Mouse (Mus musculus): ENCODE measurements around the gene Adamts1. TPM values are rescaled to one million over a fixed set of nuclear protein-coding genes. Genes with fewer than 3 reads are reported as not detected.
A peak's percentile ranks its signal among the peaks of the same experiment; 100 is the strongest.

The Adamts1 gene
- polyA plus RNA-seq, 1 experiment, result 8.1 TPM

DNA sequence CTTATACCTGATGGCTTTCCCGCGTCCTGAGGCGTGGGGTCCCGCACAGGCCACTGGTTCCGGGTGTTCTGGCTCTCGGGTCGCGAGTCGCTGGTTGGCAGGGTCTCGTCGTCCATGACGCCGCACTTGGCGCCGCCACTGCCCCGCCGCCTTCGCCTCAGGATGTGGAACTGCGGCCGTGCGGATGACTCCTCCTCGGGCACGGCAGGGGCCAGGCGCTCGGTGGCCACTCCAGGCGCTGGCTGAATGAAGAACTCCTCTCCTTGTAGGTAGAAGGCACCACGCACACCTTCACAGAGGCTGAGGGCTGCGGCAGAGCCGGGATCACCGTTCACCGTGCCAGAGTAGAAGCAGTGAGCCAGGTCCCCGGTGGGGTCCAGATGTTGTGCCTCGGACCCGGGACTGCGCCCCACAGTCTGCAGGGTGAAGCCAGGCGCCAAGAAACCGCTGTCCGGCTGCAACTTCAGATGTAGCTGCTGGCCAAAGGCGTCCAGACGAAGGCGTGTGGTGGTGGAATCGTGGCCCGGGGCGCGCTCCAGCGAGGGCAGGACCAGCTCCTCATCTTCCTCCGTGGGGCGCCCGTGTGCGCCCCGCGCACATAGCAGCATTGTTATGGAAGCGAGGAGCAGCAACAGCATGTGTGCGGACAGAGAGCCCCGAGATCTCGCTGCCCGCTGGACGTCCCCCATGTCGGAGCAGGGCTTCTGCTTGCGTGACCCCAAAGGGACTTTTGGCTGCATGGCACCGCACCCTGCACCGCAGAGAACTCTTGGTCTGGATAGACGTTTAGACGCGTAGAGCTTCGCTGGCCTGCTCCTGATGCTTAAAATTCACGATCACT lies 722 bp downstream of the Adamts1 start:
- H3K27ac ChIP-seq (ENCODE audit: insufficient read depth, low read length), result peak overlapping the region; percentile 45
- no peaks in the 10 kb centered on the region for H3K4me1 ChIP-seq (ENCODE audit: control insufficient read depth, insufficient read depth, low read length)
- H3K4me3 ChIP-seq (ENCODE audit: insufficient read depth, low read length), result peak overlapping the region; percentile 59
- TF ChIP-seq CTCF (IDR thresholded peaks at IDR 0.05; ENCODE audit: extremely low read depth, insufficient read depth, low read length), result no peak
- TF ChIP-seq POLR2A (IDR thresholded peaks at IDR 0.05; ENCODE audit: extremely low read depth, insufficient read depth, low read length), result no peak

DNA sequence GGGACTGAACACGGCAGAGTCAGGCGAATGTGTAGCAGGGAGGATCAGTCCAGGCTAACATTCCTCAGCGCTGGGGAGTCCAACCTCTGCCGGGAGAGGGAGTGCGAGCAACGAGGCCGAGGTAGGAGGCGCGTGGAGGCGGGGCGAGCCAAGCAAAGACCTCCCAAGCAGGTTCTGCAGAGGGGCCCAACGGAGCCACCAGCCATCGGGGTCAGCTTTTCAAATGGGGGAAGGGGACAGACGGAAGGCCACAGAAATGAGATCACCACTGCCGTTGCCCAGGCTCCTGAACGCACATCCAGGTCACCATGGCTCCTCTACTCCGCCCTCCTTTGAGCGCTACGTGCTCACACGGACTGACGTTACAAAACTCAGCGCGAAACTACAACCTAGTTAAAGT lies 1.7 kb downstream of the Adamts1 start:
- peak; percentile 77 for TF ChIP-seq POLR2A (IDR thresholded peaks at IDR 0.05; ENCODE audit: extremely low read depth, insufficient read depth, low read length)
- peak; percentile 39 for TF ChIP-seq CTCF (IDR thresholded peaks at IDR 0.05; ENCODE audit: extremely low read depth, insufficient read depth, low read length)
- Histone ChIP-seq H3K4me1 (ENCODE audit: control insufficient read depth, insufficient read depth, low read length) (no peaks in the 10 kb centered on the region), H3K27ac (ENCODE audit: insufficient read depth, low read length) (0 out of 2 replicates have a peak overlapping the region, but pooled peaks have one; percentile 49), H3K4me3 (ENCODE audit: insufficient read depth, low read length) (peak overlapping the region; percentile 59)

DNA sequence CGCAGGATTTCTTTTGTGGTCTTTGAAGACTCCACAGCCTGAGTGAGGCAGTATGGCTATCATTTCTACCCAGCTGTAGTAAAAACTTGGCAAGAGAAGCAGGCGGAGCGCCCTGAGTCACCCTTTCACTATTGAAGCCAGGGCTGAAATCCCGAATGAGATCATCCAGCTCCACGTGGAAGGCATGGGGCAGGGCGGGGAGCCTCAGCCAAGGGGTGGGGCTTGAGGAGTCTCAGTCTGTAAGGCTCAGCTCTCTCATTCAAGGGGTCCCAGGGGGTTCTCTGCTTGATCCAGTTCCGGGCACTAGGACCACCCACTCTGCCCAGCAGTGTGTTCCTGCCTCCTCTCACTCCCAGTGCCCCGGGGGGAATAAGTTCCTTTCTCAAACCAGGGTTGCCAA lies 2.2 kb downstream of the Adamts1 start:
- no peak overlapping the region for H3K27ac ChIP-seq (ENCODE audit: insufficient read depth, low read length)
- TF ChIP-seq POLR2A (IDR thresholded peaks at IDR 0.05; ENCODE audit: extremely low read depth, insufficient read depth, low read length) (no peak), CTCF (IDR thresholded peaks at IDR 0.05; ENCODE audit: extremely low read depth, insufficient read depth, low read length) (no peak)

DNA sequence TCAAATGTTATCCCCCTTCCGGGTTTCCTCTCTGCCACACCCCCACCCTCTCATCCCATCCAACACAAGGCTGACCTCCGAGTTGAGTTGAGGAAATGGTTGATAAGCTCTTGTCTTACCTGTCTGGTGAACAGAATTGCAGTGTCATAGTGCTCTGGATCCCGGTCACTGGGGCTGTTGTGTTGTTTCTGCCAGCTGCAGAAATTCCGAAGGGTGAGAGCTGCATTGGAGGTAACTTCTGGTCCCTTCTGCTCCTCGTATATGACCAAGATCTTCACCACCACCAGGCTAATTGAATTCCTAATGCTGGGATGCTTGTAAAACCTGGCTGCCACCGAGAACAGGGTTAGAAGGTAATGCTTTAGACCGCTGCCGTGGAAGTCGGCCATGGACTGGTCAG lies 2.9 kb downstream of the Adamts1 start:
- no peak overlapping the region for H3K4me3 ChIP-seq (ENCODE audit: insufficient read depth, low read length)
- TF ChIP-seq CTCF (IDR thresholded peaks at IDR 0.05; ENCODE audit: extremely low read depth, insufficient read depth, low read length), result no peak
- TF ChIP-seq POLR2A (IDR thresholded peaks at IDR 0.05; ENCODE audit: extremely low read depth, insufficient read depth, low read length), result no peak
- no peaks in the 10 kb centered on the region for H3K4me1 ChIP-seq (ENCODE audit: control insufficient read depth, insufficient read depth, low read length)
- no peak overlapping the region for H3K27ac ChIP-seq (ENCODE audit: insufficient read depth, low read length)

More for the DNA sequence above, 2.2 kb downstream of the Adamts1 start:
- Histone ChIP-seq H3K4me1 (ENCODE audit: control insufficient read depth, insufficient read depth, low read length) (no peaks in the 10 kb centered on the region), H3K4me3 (ENCODE audit: insufficient read depth, low read length) (peak overlapping the region; percentile 59)

DNA sequence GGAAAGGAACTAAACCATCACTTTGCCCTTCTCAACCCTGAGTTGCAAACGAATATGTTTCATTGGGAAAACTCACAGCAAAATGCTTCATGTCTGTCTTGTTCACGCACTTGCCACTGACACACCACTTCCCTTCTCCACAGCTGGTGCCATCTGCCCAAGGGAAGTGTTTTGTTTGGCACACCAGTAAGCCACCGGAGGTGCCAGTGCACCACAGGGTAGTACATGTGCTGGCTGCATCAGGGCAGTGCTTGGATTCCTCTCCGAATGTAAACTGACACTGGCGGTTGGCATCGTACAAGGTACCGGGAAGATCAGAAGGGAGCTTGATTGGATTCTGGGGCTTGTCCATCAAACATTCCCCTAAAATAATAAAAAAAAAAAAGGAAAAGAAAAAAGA lies 4.6 kb downstream of the Adamts1 start:
- H3K4me1 ChIP-seq (ENCODE audit: control insufficient read depth, insufficient read depth, low read length), result no peaks in the 10 kb centered on the region
- no peak for TF ChIP-seq CTCF (IDR thresholded peaks at IDR 0.05; ENCODE audit: extremely low read depth, insufficient read depth, low read length)
- no peak overlapping the region for H3K4me3 ChIP-seq (ENCODE audit: insufficient read depth, low read length)
- no peak overlapping the region for H3K27ac ChIP-seq (ENCODE audit: insufficient read depth, low read length)

DNA sequence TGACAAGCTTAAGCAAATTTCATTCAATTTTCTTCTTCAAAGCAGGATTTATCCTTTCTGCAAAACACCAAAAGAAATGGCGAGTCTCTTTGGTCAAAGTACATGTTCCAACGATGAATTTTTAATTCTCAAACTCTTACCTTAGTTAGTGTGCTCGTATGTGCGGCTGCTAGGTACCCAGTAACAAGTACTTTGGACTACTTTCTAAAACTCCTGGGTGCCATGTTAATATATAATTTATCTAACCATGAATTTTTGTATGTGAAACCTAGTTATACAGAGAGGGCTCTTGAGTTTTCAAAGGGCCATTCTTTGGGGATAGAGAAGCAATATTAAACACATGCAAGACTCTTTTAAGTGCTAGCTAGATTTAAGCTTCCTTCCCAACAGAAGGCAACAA lies 5.8 kb downstream of the Adamts1 start:
- Histone ChIP-seq H3K4me3 (ENCODE audit: insufficient read depth, low read length) (no peak overlapping the region), H3K27ac (ENCODE audit: insufficient read depth, low read length) (no peak overlapping the region), H3K4me1 (ENCODE audit: control insufficient read depth, insufficient read depth, low read length) (no peaks in the 10 kb centered on the region)
- TF ChIP-seq POLR2A (IDR thresholded peaks at IDR 0.05; ENCODE audit: extremely low read depth, insufficient read depth, low read length), result no peak
- no peak for TF ChIP-seq CTCF (IDR thresholded peaks at IDR 0.05; ENCODE audit: extremely low read depth, insufficient read depth, low read length)

DNA sequence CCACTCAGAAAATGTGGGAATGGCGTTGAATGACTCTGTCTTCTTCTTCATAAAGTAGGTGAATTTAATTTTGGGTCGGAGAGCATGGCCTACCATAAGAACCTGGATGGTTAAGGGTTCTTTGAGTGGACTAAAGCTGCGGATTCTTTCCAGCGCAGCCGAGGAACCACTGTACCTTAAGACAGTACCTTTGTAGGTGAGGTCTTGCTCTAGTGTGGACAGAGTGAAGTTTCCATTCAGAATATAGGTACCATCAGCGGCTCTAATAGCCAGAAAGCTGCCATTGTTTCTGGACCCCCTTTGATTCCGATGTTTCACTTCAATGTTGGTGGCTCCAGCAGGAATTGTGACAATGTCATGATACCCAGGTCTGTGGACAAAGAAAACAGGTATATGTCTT lies 7.2 kb downstream of the Adamts1 start:
- no peak overlapping the region for H3K4me3 ChIP-seq (ENCODE audit: insufficient read depth, low read length)
- no peaks in the 10 kb centered on the region for H3K4me1 ChIP-seq (ENCODE audit: control insufficient read depth, insufficient read depth, low read length)
- no peak for TF ChIP-seq POLR2A (IDR thresholded peaks at IDR 0.05; ENCODE audit: extremely low read depth, insufficient read depth, low read length)
- TF ChIP-seq CTCF (IDR thresholded peaks at IDR 0.05; ENCODE audit: extremely low read depth, insufficient read depth, low read length), result no peak
- no peak overlapping the region for H3K27ac ChIP-seq (ENCODE audit: insufficient read depth, low read length)

DNA sequence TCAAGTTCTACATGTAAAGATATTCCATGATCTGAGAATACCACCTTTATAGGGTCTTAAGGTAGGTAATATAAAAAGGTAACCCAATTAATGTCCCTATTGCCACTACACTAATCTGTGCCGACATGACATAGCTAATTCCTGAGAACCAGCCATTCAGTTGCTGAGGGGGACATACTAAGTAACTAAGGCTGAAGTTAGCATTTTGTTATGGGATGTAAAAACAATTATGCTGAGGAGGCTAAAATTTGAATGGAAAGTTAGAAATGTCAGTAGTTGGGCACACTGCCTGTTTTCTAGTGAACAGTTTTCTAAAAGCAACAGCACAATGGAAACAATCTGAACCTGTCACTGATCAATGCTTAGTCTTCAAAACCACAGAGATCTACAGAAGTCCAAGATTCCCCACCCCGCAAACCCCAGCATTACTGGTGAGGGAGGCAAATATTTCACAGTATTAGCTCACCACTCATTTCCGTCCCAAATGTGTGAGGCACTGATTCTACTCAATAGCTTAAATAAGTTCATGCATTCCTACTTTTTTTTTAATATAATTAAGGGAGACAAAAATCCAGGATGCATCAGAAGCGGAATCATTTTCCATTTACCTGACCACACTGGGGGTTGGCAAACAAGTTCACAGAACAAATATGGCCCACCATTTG lies 9.6 kb downstream of the Adamts1 start:
- TF ChIP-seq POLR2A (IDR thresholded peaks at IDR 0.05; ENCODE audit: extremely low read depth, insufficient read depth, low read length) (no peak), CTCF (IDR thresholded peaks at IDR 0.05; ENCODE audit: extremely low read depth, insufficient read depth, low read length) (no peak)
- Histone ChIP-seq H3K4me3 (ENCODE audit: insufficient read depth, low read length) (no peak overlapping the region), H3K4me1 (ENCODE audit: control insufficient read depth, insufficient read depth, low read length) (no peaks in the 10 kb centered on the region), H3K27ac (ENCODE audit: insufficient read depth, low read length) (no peak overlapping the region)

DNA sequence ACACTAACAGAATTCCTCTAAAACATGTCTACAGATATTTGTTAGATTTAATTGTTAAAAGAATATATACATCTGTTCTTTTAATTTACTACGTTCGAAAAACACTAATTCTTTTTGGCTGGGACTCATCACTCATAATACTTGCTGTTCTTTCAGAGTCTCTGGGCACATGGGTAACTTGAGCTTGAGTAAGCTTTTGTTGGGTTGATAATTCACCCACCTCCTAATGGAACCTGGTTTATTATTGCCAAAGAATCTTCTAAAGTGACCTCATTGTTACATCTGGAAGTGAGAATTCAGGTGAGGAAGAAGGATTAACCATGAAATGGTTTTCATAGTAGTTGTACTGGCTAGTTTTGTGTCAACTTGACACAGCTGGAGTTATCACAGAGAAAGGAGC lies 21.8 kb downstream of the Adamts1 start:
- TF ChIP-seq POLR2A (IDR thresholded peaks at IDR 0.05; ENCODE audit: extremely low read depth, insufficient read depth, low read length) (no peak), CTCF (IDR thresholded peaks at IDR 0.05; ENCODE audit: extremely low read depth, insufficient read depth, low read length) (no peak)
- H3K27ac ChIP-seq (ENCODE audit: insufficient read depth, low read length), result no peak overlapping the region
- H3K4me1 ChIP-seq (ENCODE audit: control insufficient read depth, insufficient read depth, low read length), result no peaks in the 10 kb centered on the region
- H3K4me3 ChIP-seq (ENCODE audit: insufficient read depth, low read length), result no peak overlapping the region

DNA sequence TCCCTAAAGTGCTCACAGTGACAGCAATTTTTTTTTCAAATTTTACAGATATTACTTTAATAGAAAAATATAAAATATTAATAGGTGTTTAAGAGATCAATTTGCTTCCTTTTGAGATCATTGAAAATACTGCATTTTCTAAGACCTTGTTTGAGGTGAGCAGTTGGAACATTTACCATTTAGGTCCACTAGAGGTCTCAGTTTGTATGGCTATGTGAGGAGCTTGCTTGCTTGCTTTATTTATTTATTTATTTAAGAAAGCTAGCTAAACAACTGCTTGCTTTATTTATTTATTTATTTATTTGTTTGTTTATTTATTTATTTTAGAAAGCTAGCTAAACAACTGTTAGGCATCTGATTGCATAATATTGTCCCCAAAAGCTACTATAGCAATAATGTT lies 23.1 kb downstream of the Adamts1 start:
- no peak overlapping the region for H3K4me3 ChIP-seq (ENCODE audit: insufficient read depth, low read length)
- no peak for TF ChIP-seq POLR2A (IDR thresholded peaks at IDR 0.05; ENCODE audit: extremely low read depth, insufficient read depth, low read length)
- TF ChIP-seq CTCF (IDR thresholded peaks at IDR 0.05; ENCODE audit: extremely low read depth, insufficient read depth, low read length), result no peak
- H3K27ac ChIP-seq (ENCODE audit: insufficient read depth, low read length), result no peak overlapping the region
- no peaks in the 10 kb centered on the region for H3K4me1 ChIP-seq (ENCODE audit: control insufficient read depth, insufficient read depth, low read length)

All from cortical plate, adult 2 months (tissue).